Mouse (Mus musculus) forebrain, embryonic 12.5 days (tissue): Measurements from ENCODE around the gene Asb12. TPM values are rescaled to one million over a fixed set of nuclear protein-coding genes. Genes with fewer than 3 reads are reported as not detected.
"Not testable (repeated sequence)": the region's sequence is repeated elsewhere in the genome, so short reads cannot be mapped to it uniquely, and the experiment has no call there.

Source experiments
- ATAC-seq: fragments of 200-750 bp; cut with Nextera tagmentation; 2 replicates; pipeline ENCODE4 v1.8.0; 2017; ENCODE audit warnings: moderate TSS enrichment; ENCODE audit not compliant: low FRiP score
- H3K27ac ChIP-seq: fragments of 300-500 bp; sonication (generic); 2 replicates; pipeline ENCODE4 v1.5.1; 2016; ENCODE audit warnings: mild to moderate bottlenecking
- H3K27me3 ChIP-seq: fragments of 300-500 bp; sonication (generic); 2 replicates; pipeline ENCODE4 v1.6.1; 2016; ENCODE audit warnings: mild to moderate bottlenecking
- H3K36me3 ChIP-seq: fragments of 300-500 bp; sonication (generic); replicated peaks from 2 replicates; pipeline ENCODE4 v1.6.1; 2016; ENCODE audit warnings: mild to moderate bottlenecking
- H3K4me1 ChIP-seq: fragments of 300-500 bp; sonication (generic); 2 replicates; pipeline ENCODE4 v1.6.1; 2016
- H3K4me2 ChIP-seq: fragments of 300-500 bp; sonication (generic); 2 replicates; pipeline ENCODE4 v1.6.1; 2016; ENCODE audit warnings: mild to moderate bottlenecking, moderate library complexity
- H3K4me3 ChIP-seq: fragments of 300-500 bp; sonication (generic); replicated peaks from 2 replicates; pipeline ENCODE4 v1.5.1; 2016; ENCODE audit warnings: mild to moderate bottlenecking
- H3K9ac ChIP-seq: fragments of 300-500 bp; sonication (generic); 2 replicates; pipeline ENCODE4 v1.6.1; 2016; ENCODE audit warnings: mild to moderate bottlenecking
- H3K9me3 ChIP-seq: fragments of 300-500 bp; sonication (generic); 2 replicates; pipeline ENCODE4 v1.6.1; 2016
- WGBS: fragments of 180-500 bp; shearing (Covaris S2); methylation state at CpG from one replicate; pipeline ENCODE4 v1.1.7; 2016; 5-methylcytosine and 5-hydroxymethylcytosine counted together
- polyA plus RNA-seq: library from polyadenylated mRNA; unstranded; fragments of >200 nt; fragmentation: Nextera tagmentation; extraction: Ambion mirVana; gene quantifications from 2 replicates; pipeline ENCODE4 v1.2.1, GENCODE M21; 2016

The Asb12 gene
- polyA plus RNA-seq: not detected in 2 replicates

- H3K4me2 ChIP-seq: no peak within 1 kb of the TSS
- H3K9ac ChIP-seq: no peak within 1 kb of the TSS
- no peaks in the 10 kb centered on the region for H3K36me3 ChIP-seq
- H3K4me1 ChIP-seq: no peaks in the 10 kb centered on the region
- no peaks in the 10 kb centered on the region for H3K27me3 ChIP-seq
- 83% methylated on average over 2 of the region's 2 CpGs for WGBS
- H3K9me3 ChIP-seq: no peaks in the 10 kb centered on the region
- ATAC-seq: no peak
- no peak within 1 kb of the TSS for H3K27ac ChIP-seq
- H3K4me3 ChIP-seq: no peak within 1 kb of the TSS
Measured at GRCm38 (mm10) chrX:95557887-95558286, at the start of gene Asb12, which contains the start of gene Pfn5. TSS of gene Asb12 (minus strand) at chrX:95557987. TSS of gene Pfn5 (plus strand) at chrX:95558104.

GRCm38 (mm10) chrX:95600609-95601008 lies 42.8 kb upstream of the Asb12 start:
- H3K9ac ChIP-seq: no peak overlapping the region
- no peak overlapping the region for H3K4me2 ChIP-seq
- H3K27ac ChIP-seq: no peak overlapping the region
- H3K9me3 ChIP-seq: no peaks in the 10 kb centered on the region
- H3K36me3 ChIP-seq: no peaks in the 10 kb centered on the region
- ATAC-seq: no peak
- no peak overlapping the region for H3K4me3 ChIP-seq
- 90% methylated on average over 5 of the region's 5 CpGs for WGBS
- no peaks in the 10 kb centered on the region for H3K4me1 ChIP-seq
- H3K27me3 ChIP-seq: no peaks in the 10 kb centered on the region

- Histone ChIP-seq H3K36me3 (no peaks in the 10 kb centered on the region), H3K27me3 (no peaks in the 10 kb centered on the region), H3K4me2 (no peak overlapping the region), H3K4me3 (no peak overlapping the region), H3K4me1 (no peaks in the 10 kb centered on the region), H3K9ac (no peak overlapping the region), H3K9me3 (no peaks in the 10 kb centered on the region), H3K27ac (no peak overlapping the region)
- 86% methylated on average over 4 of the region's 4 CpGs for WGBS
- no peak for ATAC-seq
Measured at GRCm38 (mm10) chrX:95554321-95554720, 3.5 kb downstream of the Asb12 start.

GRCm38 (mm10) chrX:95535493-95535892 lies 22.3 kb downstream of the Asb12 start:
- not testable (repeated sequence) for H3K4me1 ChIP-seq, H3K9ac ChIP-seq, H3K27me3 ChIP-seq, ATAC-seq, H3K9me3 ChIP-seq, H3K4me3 ChIP-seq, H3K27ac ChIP-seq, H3K36me3 ChIP-seq, H3K4me2 ChIP-seq
- 79% methylated on average over 2 of the region's 2 CpGs for WGBS

GRCm38 (mm10) chrX:95525166-95525565 lies 32.6 kb downstream of the Asb12 start:
- H3K27ac ChIP-seq: no peak overlapping the region
- WGBS: 79% methylated on average over 2 of the region's 2 CpGs
- H3K4me3 ChIP-seq: no peak overlapping the region
- no peaks in the 10 kb centered on the region for H3K27me3 ChIP-seq
- ATAC-seq: no peak
- no peaks in the 10 kb centered on the region for H3K4me1 ChIP-seq
- no peak overlapping the region for H3K4me2 ChIP-seq
- H3K36me3 ChIP-seq: no peaks in the 10 kb centered on the region
- no peak overlapping the region for H3K9ac ChIP-seq
- H3K9me3 ChIP-seq: no peaks in the 10 kb centered on the region

- Histone ChIP-seq H3K27ac (no peak overlapping the region), H3K4me2 (no peak overlapping the region), H3K4me1 (no peaks in the 10 kb centered on the region), H3K9ac (no peak overlapping the region), H3K36me3 (no peaks in the 10 kb centered on the region), H3K27me3 (no peaks in the 10 kb centered on the region), H3K4me3 (no peak overlapping the region), H3K9me3 (no peaks in the 10 kb centered on the region)
- ATAC-seq: no peak
Measured at GRCm38 (mm10) chrX:95523883-95524282, 33.9 kb downstream of the Asb12 start.

GRCm38 (mm10) chrX:95457166-95457565 lies 100.6 kb downstream of the Asb12 start:
- Histone ChIP-seq H3K9ac (no peak overlapping the region), H3K36me3 (no peaks in the 10 kb centered on the region), H3K27ac (no peak overlapping the region), H3K4me3 (no peak overlapping the region), H3K27me3 (no peaks in the 10 kb centered on the region), H3K4me1 (no peaks in the 10 kb centered on the region), H3K4me2 (no peak overlapping the region), H3K9me3 (no peaks in the 10 kb centered on the region)
- no peak for ATAC-seq
- 64% methylated on average over 3 of the region's 3 CpGs for WGBS

GRCm38 (mm10) chrX:95445866-95446265 lies 111.9 kb downstream of the Asb12 start:
- WGBS: 61% methylated on average over 2 of the region's 2 CpGs

GRCm38 (mm10) chrX:95445141-95445540 lies 112.6 kb downstream of the Asb12 start:
- ATAC-seq: no peak; the same call in 1 of the 2 replicates
- Histone ChIP-seq H3K4me1 (peaks cover 15% of the 10 kb centered on the region), H3K4me3 (peak overlapping the region; percentile 56), H3K4me2 (peak overlapping the region; percentile 58), H3K9ac (no peak overlapping the region), H3K9me3 (no peaks in the 10 kb centered on the region), H3K27me3 (no peaks in the 10 kb centered on the region), H3K27ac (no peak overlapping the region), H3K36me3 (no peaks in the 10 kb centered on the region)
- 43% methylated on average over 3 of the region's 3 CpGs for WGBS

More at GRCm38 (mm10) chrX:95445866-95446265, 111.9 kb downstream of the Asb12 start:
- Histone ChIP-seq H3K4me3 (no peak overlapping the region), H3K36me3 (no peaks in the 10 kb centered on the region), H3K9me3 (no peaks in the 10 kb centered on the region), H3K27ac (no peak overlapping the region), H3K4me2 (no peak overlapping the region), H3K27me3 (no peaks in the 10 kb centered on the region), H3K9ac (no peak overlapping the region), H3K4me1 (peaks cover 15% of the 10 kb centered on the region)
- ATAC-seq: no peak

GRCm38 (mm10) chrX:95444776-95445111 lies 113.0 kb downstream of the Asb12 start, which contains the start of gene Amer1:
TSS of gene Amer1 (minus strand) at chrX:95444872.
- Histone ChIP-seq H3K4me1 (peaks cover 15% of the 10 kb centered on the region), H3K36me3 (no peaks in the 10 kb centered on the region), H3K4me3 (peak within 1 kb of the TSS; percentile 56), H3K4me2 (peak within 1 kb of the TSS; percentile 58), H3K27ac (peak within 1 kb of the TSS; percentile 75), H3K27me3 (no peaks in the 10 kb centered on the region), H3K9ac (peak within 1 kb of the TSS; percentile 62), H3K9me3 (no peaks in the 10 kb centered on the region)
- peak; percentile 98 for ATAC-seq
- WGBS: 13% methylated on average over 19 of the region's 19 CpGs

GRCm38 (mm10) chrX:95443898-95444775 lies 113.7 kb downstream of the Asb12 start:
- no peaks in the 10 kb centered on the region for H3K9me3 ChIP-seq
- H3K36me3 ChIP-seq: no peaks in the 10 kb centered on the region
- H3K9ac ChIP-seq: peak overlapping the region; percentile 62
- H3K27ac ChIP-seq: peak overlapping the region; percentile 75
- peak overlapping the region; percentile 58 for H3K4me2 ChIP-seq
- peaks cover 15% of the 10 kb centered on the region for H3K4me1 ChIP-seq
- peak; percentile 81 for ATAC-seq
- no peaks in the 10 kb centered on the region for H3K27me3 ChIP-seq
- H3K4me3 ChIP-seq: peak overlapping the region; percentile 56
- WGBS: 19% methylated on average over 39 of the region's 42 CpGs

- no peaks in the 10 kb centered on the region for H3K36me3 ChIP-seq
- peak overlapping the region; percentile 56 for H3K4me3 ChIP-seq
- H3K27me3 ChIP-seq: no peaks in the 10 kb centered on the region
- H3K27ac ChIP-seq: peak overlapping the region; percentile 75
- peak overlapping the region; percentile 58 for H3K4me2 ChIP-seq
- 0 out of 2 replicates have a peak, but pooled peaks have one; percentile 12 for ATAC-seq
- H3K9ac ChIP-seq: peak overlapping the region; percentile 62
- H3K9me3 ChIP-seq: no peaks in the 10 kb centered on the region
- WGBS: 29% methylated on average over 12 of the region's 12 CpGs
- H3K4me1 ChIP-seq: peaks cover 15% of the 10 kb centered on the region
Measured at GRCm38 (mm10) chrX:95443390-95443789, 114.4 kb downstream of the Asb12 start.

GRCm38 (mm10) chrX:95442261-95442660 lies 115.5 kb downstream of the Asb12 start:
- H3K9me3 ChIP-seq: no peaks in the 10 kb centered on the region
- no peak overlapping the region for H3K27ac ChIP-seq
- no peak for ATAC-seq
- no peak overlapping the region for H3K4me2 ChIP-seq
- no peak overlapping the region for H3K4me3 ChIP-seq
- no peaks in the 10 kb centered on the region for H3K36me3 ChIP-seq
- H3K27me3 ChIP-seq: no peaks in the 10 kb centered on the region
- H3K9ac ChIP-seq: no peak overlapping the region
- 52% methylated on average over 1 of the region's 1 CpGs for WGBS
- peaks cover 15% of the 10 kb centered on the region for H3K4me1 ChIP-seq
